Mouse (Mus musculus) liver, postnatal 0 days (tissue): Measurements from ENCODE around the gene Lrmda.

Experiments used
- CTCF ChIP-seq: sonication (generic); IDR thresholded peaks from 2 replicates; pipeline ENCODE4 v1.5.1; 2016; ENCODE audit warnings: antibody characterized with exemption, low read depth
- EP300 ChIP-seq: IDR thresholded peaks from 2 replicates; pipeline ENCODE4 v1.6.1; 2016; ENCODE audit warnings: antibody characterized with exemption, low read depth, mild to moderate bottlenecking

DNA sequence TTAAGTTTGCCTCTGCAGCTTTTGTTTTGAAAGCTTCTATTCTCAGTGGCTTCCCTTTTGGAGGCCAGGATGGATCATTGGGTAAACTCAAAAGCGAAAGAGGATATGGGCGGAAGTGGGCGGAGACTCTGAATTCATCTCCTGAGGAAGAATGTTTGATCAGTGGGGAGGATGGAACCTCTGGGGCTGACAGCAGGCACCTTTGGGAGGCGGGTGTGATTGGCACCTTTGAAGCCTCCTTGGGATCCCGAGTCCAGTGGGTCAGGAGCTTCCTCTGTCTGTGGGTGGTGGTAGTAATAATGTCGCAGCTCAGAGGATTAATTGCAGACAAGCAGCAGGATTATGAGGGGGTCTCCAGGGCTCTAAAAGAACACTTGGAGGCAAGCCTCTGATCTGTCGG, 793.9 kb downstream of the Lrmda start:
- no peak for TF ChIP-seq CTCF
- TF ChIP-seq EP300, result no peak
